Mouse (Mus musculus): ENCODE measurements around the gene Hsd11b2. TPM values are rescaled to one million over a fixed set of nuclear protein-coding genes. Genes with fewer than 3 reads are reported as not detected.

Gene Hsd11b2
- polyA plus RNA-seq, 1 experiment from 2014 or later: 4.1 TPM

DNA sequence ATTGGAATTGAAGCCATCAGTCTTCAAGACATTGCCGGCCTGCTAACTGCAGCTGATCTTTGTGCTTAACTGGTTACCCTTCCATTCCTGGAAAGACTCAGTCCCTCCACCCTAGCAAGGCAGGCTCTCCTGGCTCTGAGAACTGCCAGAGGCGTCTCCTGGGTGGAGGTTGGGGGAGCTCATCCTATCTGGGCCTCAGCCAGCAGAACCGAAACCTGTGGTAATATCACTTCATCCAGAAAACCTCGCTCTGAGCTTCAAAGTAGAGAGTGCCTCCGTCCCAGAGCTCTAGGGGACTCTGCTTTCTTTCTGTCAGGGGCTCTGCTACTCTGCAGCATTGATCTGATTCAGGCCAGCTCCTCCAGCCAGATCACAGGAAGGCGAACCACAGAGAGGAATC is 11.6 kb upstream of the Hsd11b2 start:
- Histone ChIP-seq H3K36me3 (ENCODE audit: control insufficient read depth, insufficient read depth) (no peaks in the 10 kb centered on the region), H3K9me3 (ENCODE audit: control insufficient read depth) (no peaks in the 10 kb centered on the region), H3K4me2 (replicated peaks; ENCODE audit: low read depth) (no peak overlapping the region), H3K4me3 (ENCODE audit: low read depth, low read length) (no peak overlapping the region), H3K9ac (ENCODE audit: low read depth, low read length) (no peak overlapping the region), H3K27ac (ENCODE audit: low read depth, low read length) (no peak overlapping the region), H3K4me1 (replicated peaks; ENCODE audit: control insufficient read depth, insufficient read depth, low read length) (no peaks in the 10 kb centered on the region), H3K27me3 (replicated peaks; ENCODE audit: control insufficient read depth, insufficient read depth, low read length) (no peaks in the 10 kb centered on the region)
- WGBS: 76% methylated on average over 6 of the region's 6 CpGs
- no peak for TF ChIP-seq CTCF (IDR thresholded peaks at IDR 0.05; ENCODE audit: low read depth)
- no peak for ATAC-seq

DNA sequence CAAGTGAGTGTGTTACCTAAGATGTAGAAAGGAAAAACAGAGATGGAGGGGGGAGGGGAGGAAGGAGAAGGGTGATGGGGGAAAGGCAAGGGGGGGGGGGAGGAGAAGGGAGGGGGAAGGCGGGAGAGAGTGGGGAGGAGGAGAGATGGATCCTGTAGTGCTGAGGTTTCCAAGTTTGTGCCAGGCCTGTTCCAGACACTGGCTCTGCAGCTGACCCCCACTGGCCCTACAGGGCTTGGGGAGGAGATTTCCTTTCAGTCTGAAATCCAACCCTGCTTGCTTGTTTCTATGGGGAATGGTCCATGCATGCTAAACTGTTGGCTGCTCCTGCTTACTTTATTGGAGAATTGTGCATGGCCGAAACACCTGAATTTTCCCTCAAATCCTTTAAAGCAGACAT is 9.8 kb upstream of the Hsd11b2 start:
- H3K27ac ChIP-seq (ENCODE audit: low read depth, low read length): no peak overlapping the region
- WGBS: 78% methylated on average over 2 of the region's 2 CpGs
- H3K27me3 ChIP-seq (replicated peaks; ENCODE audit: control insufficient read depth, insufficient read depth, low read length): no peaks in the 10 kb centered on the region
- H3K4me2 ChIP-seq (replicated peaks; ENCODE audit: low read depth): no peak overlapping the region
- no peak overlapping the region for H3K4me3 ChIP-seq (ENCODE audit: low read depth, low read length)
- no peaks in the 10 kb centered on the region for H3K4me1 ChIP-seq (replicated peaks; ENCODE audit: control insufficient read depth, insufficient read depth, low read length)
- no peaks in the 10 kb centered on the region for H3K9me3 ChIP-seq (ENCODE audit: control insufficient read depth)
- no peak for TF ChIP-seq CTCF (IDR thresholded peaks at IDR 0.05; ENCODE audit: low read depth)
- ATAC-seq: no peak
- no peaks in the 10 kb centered on the region for H3K36me3 ChIP-seq (ENCODE audit: control insufficient read depth, insufficient read depth)
- no peak overlapping the region for H3K9ac ChIP-seq (ENCODE audit: low read depth, low read length)

DNA sequence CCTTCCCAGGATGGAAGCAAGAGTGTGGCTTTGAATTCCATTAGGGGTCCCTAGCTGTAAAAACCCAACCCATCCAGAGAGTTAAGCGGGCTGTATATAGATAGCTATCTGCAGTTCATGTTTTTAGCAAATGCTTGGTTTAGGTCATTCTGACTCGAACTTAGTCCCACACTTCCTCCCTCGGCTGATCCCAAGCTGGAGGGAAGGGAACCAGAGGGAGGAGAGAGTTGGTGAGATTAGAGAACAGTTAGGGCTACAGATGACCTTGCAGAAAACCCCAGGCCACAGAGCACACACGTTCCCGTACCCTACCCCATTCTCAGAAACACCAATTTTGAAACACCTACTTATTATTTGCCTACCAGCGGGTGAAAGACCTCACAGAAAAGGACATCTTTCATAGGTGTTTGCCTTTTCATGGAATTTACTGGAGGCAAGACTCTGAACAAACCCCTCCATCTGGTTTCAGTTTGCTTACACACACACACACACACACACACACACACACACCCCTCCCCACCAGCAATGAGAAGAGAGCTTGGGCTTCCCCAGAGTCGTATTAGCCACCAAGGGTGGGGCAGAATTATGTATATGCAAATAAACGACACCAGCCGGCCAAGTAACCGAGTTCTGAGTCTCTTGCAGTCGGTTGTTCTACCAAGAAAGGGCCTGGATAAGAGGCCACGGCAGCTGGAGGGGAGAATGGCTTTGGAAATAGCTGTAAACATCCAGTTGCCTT is 8.4 kb upstream of the Hsd11b2 start:
- no peak overlapping the region for H3K27ac ChIP-seq (ENCODE audit: low read depth, low read length)
- no peaks in the 10 kb centered on the region for H3K27me3 ChIP-seq (replicated peaks; ENCODE audit: control insufficient read depth, insufficient read depth, low read length)
- H3K9me3 ChIP-seq (ENCODE audit: control insufficient read depth): no peaks in the 10 kb centered on the region
- ATAC-seq: no peak
- no peaks in the 10 kb centered on the region for H3K36me3 ChIP-seq (ENCODE audit: control insufficient read depth, insufficient read depth)
- WGBS: 37% methylated on average over 12 of the region's 12 CpGs
- TF ChIP-seq CTCF (IDR thresholded peaks at IDR 0.05; ENCODE audit: low read depth): no peak
- H3K4me1 ChIP-seq (replicated peaks; ENCODE audit: control insufficient read depth, insufficient read depth, low read length): no peaks in the 10 kb centered on the region
- H3K9ac ChIP-seq (ENCODE audit: low read depth, low read length): no peak overlapping the region
- no peak overlapping the region for H3K4me3 ChIP-seq (ENCODE audit: low read depth, low read length)
- no peak overlapping the region for H3K4me2 ChIP-seq (replicated peaks; ENCODE audit: low read depth)

DNA sequence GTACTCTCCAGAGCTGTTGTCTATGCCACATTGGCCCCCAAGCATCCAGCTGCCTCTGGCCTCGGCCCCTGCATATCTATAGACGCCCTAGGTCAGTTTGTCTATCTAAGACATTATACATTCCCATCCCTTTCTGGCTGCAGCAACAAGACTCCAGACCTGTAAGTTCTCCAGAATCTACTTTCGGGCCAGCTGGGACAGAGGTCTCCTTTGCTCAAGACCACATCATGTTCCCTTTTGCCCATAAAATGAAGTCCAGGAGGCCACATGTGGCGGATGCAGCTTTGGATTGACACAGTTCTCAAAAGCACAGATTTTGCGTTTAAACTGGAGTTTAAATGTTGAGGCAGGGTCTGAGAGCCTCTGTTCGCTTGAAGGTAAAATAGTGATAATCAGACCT is 4.4 kb upstream of the Hsd11b2 start:
- no peak overlapping the region for H3K27ac ChIP-seq (ENCODE audit: low read depth, low read length)
- H3K4me3 ChIP-seq (ENCODE audit: low read depth, low read length): no peak overlapping the region
- H3K9me3 ChIP-seq (ENCODE audit: control insufficient read depth): no peaks in the 10 kb centered on the region
- H3K9ac ChIP-seq (ENCODE audit: low read depth, low read length): no peak overlapping the region
- 89% methylated on average over 6 of the region's 6 CpGs for WGBS
- H3K4me1 ChIP-seq (replicated peaks; ENCODE audit: control insufficient read depth, insufficient read depth, low read length): peaks cover 3% of the 10 kb centered on the region
- H3K36me3 ChIP-seq (ENCODE audit: control insufficient read depth, insufficient read depth): no peaks in the 10 kb centered on the region
- H3K27me3 ChIP-seq (replicated peaks; ENCODE audit: control insufficient read depth, insufficient read depth, low read length): peaks cover 4% of the 10 kb centered on the region; the same call in 1 of the 2 replicates
- TF ChIP-seq CTCF (IDR thresholded peaks at IDR 0.05; ENCODE audit: low read depth): no peak
- H3K4me2 ChIP-seq (replicated peaks; ENCODE audit: low read depth): no peak overlapping the region
- ATAC-seq: no peak

DNA sequence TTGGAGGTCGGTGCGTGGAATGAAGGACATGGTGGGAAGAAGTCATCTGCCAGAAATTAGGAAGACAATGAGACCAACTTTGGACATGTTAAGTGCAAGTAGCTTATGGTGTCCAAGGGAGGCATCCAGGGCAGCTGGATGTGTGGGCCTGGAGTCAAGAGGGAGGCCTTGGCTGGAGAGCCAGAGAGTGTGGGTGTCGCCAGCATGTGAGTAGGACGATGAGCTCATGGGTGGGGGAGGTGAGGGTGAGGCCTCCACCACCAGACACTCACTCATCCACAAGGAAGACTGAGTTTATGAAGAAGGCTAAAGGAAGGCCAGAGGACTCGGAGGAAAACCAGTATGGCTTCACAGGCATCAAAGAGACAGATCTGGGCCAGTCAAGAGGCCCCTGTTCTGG is 3.9 kb upstream of the Hsd11b2 start:
- TF ChIP-seq CTCF (IDR thresholded peaks at IDR 0.05; ENCODE audit: low read depth): no peak
- Histone ChIP-seq H3K4me3 (ENCODE audit: low read depth, low read length) (no peak overlapping the region), H3K4me2 (replicated peaks; ENCODE audit: low read depth) (no peak overlapping the region), H3K27me3 (replicated peaks; ENCODE audit: control insufficient read depth, insufficient read depth, low read length) (peaks cover 4% of the 10 kb centered on the region; the same call in 1 of the 2 replicates), H3K9me3 (ENCODE audit: control insufficient read depth) (no peaks in the 10 kb centered on the region), H3K4me1 (replicated peaks; ENCODE audit: control insufficient read depth, insufficient read depth, low read length) (peaks cover 4% of the 10 kb centered on the region), H3K9ac (ENCODE audit: low read depth, low read length) (no peak overlapping the region), H3K36me3 (ENCODE audit: control insufficient read depth, insufficient read depth) (no peaks in the 10 kb centered on the region), H3K27ac (ENCODE audit: low read depth, low read length) (no peak overlapping the region)
- no peak for ATAC-seq
- 68% methylated on average over 5 of the region's 5 CpGs for WGBS

DNA sequence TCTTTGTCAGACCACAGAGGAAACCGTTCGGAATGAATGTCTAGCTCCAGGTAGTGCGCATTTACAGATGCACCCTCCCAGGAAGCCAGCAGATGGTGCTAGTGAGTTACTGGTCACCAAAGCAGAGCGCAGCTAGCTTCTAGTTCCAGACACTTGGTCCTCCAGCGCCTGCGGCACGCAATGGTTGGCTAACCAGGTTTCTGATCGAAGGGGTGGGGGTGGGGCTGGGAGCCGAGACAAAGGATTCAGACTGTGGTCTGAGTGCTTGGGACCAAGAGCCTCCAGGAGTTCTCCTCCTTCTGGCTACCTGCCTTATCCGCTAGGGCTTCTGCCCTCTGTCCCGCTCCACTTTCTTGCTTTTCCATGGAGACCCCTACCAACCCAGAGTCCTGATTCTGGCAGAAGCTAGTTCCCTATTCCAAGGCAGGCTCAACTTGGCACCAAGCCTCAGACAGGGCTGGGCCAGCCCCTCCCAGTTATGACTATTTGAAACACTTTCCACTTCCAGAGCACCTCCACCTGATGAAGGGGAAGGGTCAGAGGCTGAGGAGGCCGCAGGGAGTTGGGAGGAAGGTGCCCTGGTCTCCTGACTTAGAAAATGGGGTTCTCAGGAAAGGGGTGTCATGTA is 2.4 kb upstream of the Hsd11b2 start:
- H3K4me1 ChIP-seq (replicated peaks; ENCODE audit: control insufficient read depth, insufficient read depth, low read length): peaks cover 4% of the 10 kb centered on the region
- WGBS: 16% methylated on average over 12 of the region's 12 CpGs
- 0 out of 2 replicates have a peak, but pooled peaks have one; percentile 32 for ATAC-seq

More for the DNA sequence above, 2.4 kb upstream of the Hsd11b2 start:
- H3K27me3 ChIP-seq (replicated peaks; ENCODE audit: control insufficient read depth, insufficient read depth, low read length): peaks cover 4% of the 10 kb centered on the region; the same call in 1 of the 2 replicates
- H3K9ac ChIP-seq (ENCODE audit: low read depth, low read length): no peak overlapping the region
- peak overlapping the region; percentile 41 for H3K4me2 ChIP-seq (replicated peaks; ENCODE audit: low read depth)
- H3K36me3 ChIP-seq (ENCODE audit: control insufficient read depth, insufficient read depth): peaks cover 3% of the 10 kb centered on the region; the same call in 1 of the 2 replicates
- no peaks in the 10 kb centered on the region for H3K9me3 ChIP-seq (ENCODE audit: control insufficient read depth)
- no peak overlapping the region for H3K4me3 ChIP-seq (ENCODE audit: low read depth, low read length)
- no peak overlapping the region for H3K27ac ChIP-seq (ENCODE audit: low read depth, low read length)
- TF ChIP-seq CTCF (IDR thresholded peaks at IDR 0.05; ENCODE audit: low read depth): peak; percentile 95
